Mouse (Mus musculus): ENCODE measurements around the gene Ppp1r17. TPM values are rescaled to one million over a fixed set of nuclear protein-coding genes. Genes with fewer than 3 reads are reported as not detected.

The Ppp1r17 gene
- total and polyA plus RNA-seq, 3 experiments, result not detected

- no peaks in the 10 kb centered on the region for H3K36me3 ChIP-seq (ENCODE audit: control insufficient read depth in 1 of 2, insufficient read depth in 2 of 2, low read length in 2 of 2)
- TF ChIP-seq CTCF (IDR thresholded peaks at IDR 0.05 in 2 of 3, conservative IDR thresholded peaks at IDR 0.05 in 1 of 3; ENCODE audit: control insufficient read depth in 1 of 3, insufficient read depth in 1 of 3, low read depth in 2 of 3, low read length in 3 of 3, poor library complexity in 1 of 3, severe bottlenecking in 1 of 3) (peak; percentile 21 to 30 (median 29); a peak in 5 of 6 replicates), ZKSCAN1 (IDR thresholded peaks at IDR 0.05; ENCODE audit: low read depth, low read length) (no peak), CHD1 (IDR thresholded peaks at IDR 0.05; ENCODE audit: low read depth, low read length) (no peak)
- no peaks in the 10 kb centered on the region for H3K27me3 ChIP-seq (ENCODE audit: control insufficient read depth in 1 of 2, insufficient read depth in 2 of 2, low read length in 2 of 2)
- no peak overlapping the region for H3K4me3 ChIP-seq (ENCODE audit: control insufficient read depth in 1 of 2, insufficient read depth in 1 of 2, low read depth in 2 of 2, low read length in 2 of 2)
- no peak overlapping the region for H3K9ac ChIP-seq (ENCODE audit: control insufficient read depth, low read depth, low read length, poor library complexity, severe bottlenecking)
- H3K9me3 ChIP-seq (replicated peaks; ENCODE audit: insufficient read depth, low read length), result no peaks in the 10 kb centered on the region
- H3K4me1 ChIP-seq (ENCODE audit: control insufficient read depth in 1 of 2, insufficient read depth in 2 of 2, low read length in 2 of 2), result no peaks in the 10 kb centered on the region
- no peak for DNase-seq (ENCODE audit: low read depth, low spot score)
- no peaks in the 10 kb centered on the region for H3K79me2 ChIP-seq (ENCODE audit: control insufficient read depth, insufficient read depth, low read length, poor library complexity)
- H3K27ac ChIP-seq (ENCODE audit: control insufficient read depth, low read depth, low read length), result no peak overlapping the region
Observed at GRCm38 (mm10) chr6:56025533-56025932, 8.2 kb downstream of the Ppp1r17 start.

GRCm38 (mm10) chr6:56027318-56027717 lies 10.0 kb downstream of the Ppp1r17 start:
- no peaks in the 10 kb centered on the region for H3K36me3 ChIP-seq (ENCODE audit: control insufficient read depth in 1 of 2, insufficient read depth in 2 of 2, low read length in 2 of 2)
- DNase-seq (ENCODE audit: low read depth, low spot score), result no peak
- H3K4me1 ChIP-seq (ENCODE audit: control insufficient read depth in 1 of 2, insufficient read depth in 2 of 2, low read length in 2 of 2), result no peaks in the 10 kb centered on the region
- H3K79me2 ChIP-seq (ENCODE audit: control insufficient read depth, insufficient read depth, low read length, poor library complexity), result no peaks in the 10 kb centered on the region
- no peaks in the 10 kb centered on the region for H3K9me3 ChIP-seq (replicated peaks; ENCODE audit: insufficient read depth, low read length)
- H3K9ac ChIP-seq (ENCODE audit: control insufficient read depth, low read depth, low read length, poor library complexity, severe bottlenecking), result no peak overlapping the region
- no peak overlapping the region for H3K27ac ChIP-seq (ENCODE audit: control insufficient read depth, low read depth, low read length)
- H3K4me3 ChIP-seq (ENCODE audit: control insufficient read depth in 1 of 2, insufficient read depth in 1 of 2, low read depth in 2 of 2, low read length in 2 of 2), result no peak overlapping the region
- TF ChIP-seq MAFK (IDR thresholded peaks at IDR 0.05; ENCODE audit: borderline replicate concordance, low read depth, low read length) (no peak), ZKSCAN1 (IDR thresholded peaks at IDR 0.05; ENCODE audit: low read depth, low read length) (no peak), TCF12 (IDR thresholded peaks at IDR 0.05; ENCODE audit: low read depth, low read length) (no peak), ZC3H11A (IDR thresholded peaks at IDR 0.05; ENCODE audit: low read depth, low read length) (no peak), ZNF384 (IDR thresholded peaks at IDR 0.05; ENCODE audit: low read depth, low read length) (no peak)
- H3K27me3 ChIP-seq (ENCODE audit: control insufficient read depth in 1 of 2, insufficient read depth in 2 of 2, low read length in 2 of 2), result no peaks in the 10 kb centered on the region

- TF ChIP-seq ETS1 (IDR thresholded peaks at IDR 0.05; ENCODE audit: low read depth, low read length), result no peak
- TF ChIP-seq ELF1 (IDR thresholded peaks at IDR 0.05; ENCODE audit: low read depth, low read length), result no peak
- no peak for TF ChIP-seq TBP (IDR thresholded peaks at IDR 0.05; ENCODE audit: low read depth, low read length)
- no peak for TF ChIP-seq HCFC1 (IDR thresholded peaks at IDR 0.05; ENCODE audit: low read depth, low read length)
- no peak for TF ChIP-seq CTCF (IDR thresholded peaks at IDR 0.05 in 2 of 3, conservative IDR thresholded peaks at IDR 0.05 in 1 of 3; ENCODE audit: control insufficient read depth in 1 of 3, insufficient read depth in 1 of 3, low read depth in 2 of 3, low read length in 3 of 3, poor library complexity in 1 of 3, severe bottlenecking in 1 of 3)
- no peak for TF ChIP-seq EP300 (IDR thresholded peaks at IDR 0.05; ENCODE audit: low read depth in 1 of 2, low read length in 2 of 2)
- TF ChIP-seq KAT2A (conservative IDR thresholded peaks at IDR 0.05; ENCODE audit: low read depth, low read length), result no peak
- no peak for TF ChIP-seq JUND (IDR thresholded peaks at IDR 0.05; ENCODE audit: low read depth, low read length)
- no peak for TF ChIP-seq GATA1 (IDR thresholded peaks at IDR 0.05; ENCODE audit: low read depth, low read length)
- no peak for TF ChIP-seq TCF12 (IDR thresholded peaks at IDR 0.05; ENCODE audit: low read depth, low read length)
- no peak for TF ChIP-seq MEF2A (IDR thresholded peaks at IDR 0.05; ENCODE audit: extremely low read depth, insufficient replicate concordance, low read depth, low read length, poor library complexity, severe bottlenecking)
- no peak for TF ChIP-seq POLR2AphosphoS2 (IDR thresholded peaks at IDR 0.05; ENCODE audit: low read length)
- Histone ChIP-seq H3K27me3 (ENCODE audit: control insufficient read depth in 1 of 2, insufficient read depth in 2 of 2, low read length in 2 of 2) (no peaks in the 10 kb centered on the region), H3K9ac (ENCODE audit: control insufficient read depth, low read depth, low read length, poor library complexity, severe bottlenecking) (no peak overlapping the region), H3K9me3 (replicated peaks; ENCODE audit: insufficient read depth, low read length) (no peaks in the 10 kb centered on the region), H3K27ac (ENCODE audit: control insufficient read depth, low read depth, low read length) (no peak overlapping the region), H3K4me1 (ENCODE audit: control insufficient read depth in 1 of 2, insufficient read depth in 2 of 2, low read length in 2 of 2) (no peaks in the 10 kb centered on the region), H3K36me3 (ENCODE audit: control insufficient read depth in 1 of 2, insufficient read depth in 2 of 2, low read length in 2 of 2) (no peaks in the 10 kb centered on the region), H3K4me3 (ENCODE audit: control insufficient read depth in 1 of 2, insufficient read depth in 1 of 2, low read depth in 2 of 2, low read length in 2 of 2) (no peak overlapping the region), H3K79me2 (ENCODE audit: control insufficient read depth, insufficient read depth, low read length, poor library complexity) (no peaks in the 10 kb centered on the region)
- no peak for DNase-seq (ENCODE audit: low read depth, low spot score)
Observed at GRCm38 (mm10) chr6:56027966-56028365, 10.7 kb downstream of the Ppp1r17 start.
